11 mouse cellular contexts compared by ENCODE assay signal in the genomic region with DNA sequence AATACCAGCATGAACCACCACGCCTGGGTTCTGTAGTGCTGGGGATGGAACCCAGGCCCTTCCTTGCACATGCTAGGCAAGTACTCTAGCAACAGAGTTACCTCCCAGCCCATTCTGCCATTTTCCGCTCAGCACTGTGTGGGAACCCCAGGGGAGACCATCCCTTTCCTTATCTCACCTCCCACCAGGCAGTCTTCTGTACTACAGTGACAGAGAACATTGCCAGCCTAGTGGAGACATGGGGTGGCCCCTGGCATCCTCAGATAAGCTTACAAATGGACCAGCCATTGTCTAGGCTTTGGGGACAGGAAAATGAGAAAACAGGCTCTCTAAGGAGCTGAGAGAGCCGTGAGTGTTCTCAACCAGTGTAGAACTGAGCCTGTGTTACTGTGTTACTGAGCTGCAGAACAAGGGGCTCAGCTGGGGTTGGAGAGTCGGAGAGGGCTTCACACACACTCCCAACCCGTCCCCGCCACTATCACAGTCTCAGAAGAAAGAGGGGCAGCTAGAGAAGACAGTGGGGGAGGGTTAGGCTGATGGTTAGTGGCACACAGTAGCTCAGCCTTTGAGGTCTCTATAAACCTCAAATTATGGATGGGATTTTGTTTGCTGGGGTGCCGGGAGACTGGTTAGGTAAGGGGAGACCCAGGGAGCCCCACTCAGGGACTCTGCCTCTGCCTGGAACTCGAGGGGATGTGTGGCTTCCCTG.
DNase-seq lines count a peak whose midpoint lies in the region; ATAC-seq and TF ChIP-seq lines count a peak whose summit lies in the region.
"Had no signal": no experiment of that assay in that cellular context is flagged by ENCODE, and none has a peak within 500 bp of the region (broad histone marks: within the 10 kb centered on the region; RNA-seq: fewer than 3 reads in every experiment).

No protein-coding gene starts in this region.

- peaks cover 35% of the 10 kb centered on the region for H3K4me1 ChIP-seq in hindbrain, embryonic 12.5 days
- H3K4me1 ChIP-seq in hindbrain, embryonic 11.5 days (replicated peaks; ENCODE audit: control insufficient read depth, insufficient read depth, low read length): peaks cover 7% of the 10 kb centered on the region
- H3K4me1 ChIP-seq in E14TG2a.4 (replicated peaks; ENCODE audit: low read depth, low read length): peaks cover 45% of the 10 kb centered on the region
- peaks cover 35% of the 10 kb centered on the region for H3K4me1 ChIP-seq in liver, embryonic 11.5 days (replicated peaks; ENCODE audit: control insufficient read depth, insufficient read depth, low read length)

- ATAC-seq in hindbrain, embryonic 12.5 days (ENCODE audit: low FRiP score): no peak
- no peak for ATAC-seq in hindbrain, embryonic 11.5 days (ENCODE audit: low FRiP score)
- peak; percentile 98 for ATAC-seq in liver, embryonic 11.5 days (replicated peaks; ENCODE audit: low FRiP score)

- H3K36me3 ChIP-seq in hindbrain, embryonic 12.5 days: no peaks in the 10 kb centered on the region
- no peaks in the 10 kb centered on the region for H3K36me3 ChIP-seq in hindbrain, embryonic 11.5 days (ENCODE audit: control insufficient read depth, insufficient read depth, low read length)
- H3K36me3 ChIP-seq in E14TG2a.4 (ENCODE audit: insufficient read depth, low read length): no peaks in the 10 kb centered on the region
- H3K36me3 ChIP-seq in liver, embryonic 11.5 days (ENCODE audit: control insufficient read depth, insufficient read depth, low read length): no peaks in the 10 kb centered on the region
- H3K36me3 ChIP-seq: embryonic facial prominence, embryonic 10.5 days; hindbrain, embryonic 15.5 days; neural tube, embryonic 12.5 days had no signal

- H3K4me3 ChIP-seq in hindbrain, embryonic 12.5 days: no peak overlapping the region
- no peak overlapping the region for H3K4me3 ChIP-seq in hindbrain, embryonic 11.5 days (ENCODE audit: low read depth, low read length)
- peak overlapping the region; percentile 13; the same call in 1 of the 2 replicates for H3K4me3 ChIP-seq in E14TG2a.4 (replicated peaks; ENCODE audit: low read length)
- H3K4me3 ChIP-seq in liver, embryonic 11.5 days (ENCODE audit: low read depth, low read length): 0 out of 2 replicates have a peak overlapping the region, but pooled peaks have one; percentile 10
- H3K4me3 ChIP-seq: embryonic facial prominence, embryonic 10.5 days; hindbrain, embryonic 15.5 days; neural tube, embryonic 12.5 days had no signal

- no peak overlapping the region for H3K4me2 ChIP-seq in hindbrain, embryonic 12.5 days (replicated peaks)
- H3K4me2 ChIP-seq in hindbrain, embryonic 11.5 days (replicated peaks; ENCODE audit: low read depth, low read length): no peak overlapping the region
- peak overlapping the region; percentile 59 for H3K4me2 ChIP-seq in liver, embryonic 11.5 days
- H3K4me2 ChIP-seq: hindbrain, embryonic 15.5 days; neural tube, embryonic 12.5 days had no signal

- peak overlapping the region; percentile 9; the same call in 1 of the 2 replicates for H3K27ac ChIP-seq in hindbrain, embryonic 12.5 days
- H3K27ac ChIP-seq in hindbrain, embryonic 11.5 days (ENCODE audit: low read depth, low read length): no peak overlapping the region
- H3K27ac ChIP-seq in liver, embryonic 11.5 days (ENCODE audit: low read depth, low read length): peak overlapping the region; percentile 95
- H3K27ac ChIP-seq: embryonic facial prominence, embryonic 10.5 days; hindbrain, embryonic 15.5 days; kidney, postnatal 0 days; neural tube, embryonic 12.5 days had no signal

- TF ChIP-seq CTCF in E14TG2a.4 (conservative IDR thresholded peaks at IDR 0.05; ENCODE audit: low read length): no peak

- WGBS in hindbrain, embryonic 12.5 days: 63% methylated on average over 8 of the region's 8 CpGs
- 66% methylated on average over 8 of the region's 8 CpGs for WGBS in hindbrain, embryonic 11.5 days
- 45% methylated on average over 8 of the region's 8 CpGs for WGBS in liver, embryonic 11.5 days

- H3K9me3 ChIP-seq in hindbrain, embryonic 12.5 days (replicated peaks): no peaks in the 10 kb centered on the region
- H3K9me3 ChIP-seq in hindbrain, embryonic 11.5 days (ENCODE audit: control insufficient read depth, low read length): no peaks in the 10 kb centered on the region
- H3K9me3 ChIP-seq in E14TG2a.4 (ENCODE audit: low read length): no peaks in the 10 kb centered on the region
- H3K9me3 ChIP-seq in liver, embryonic 11.5 days (ENCODE audit: control insufficient read depth, low read length): no peaks in the 10 kb centered on the region
- H3K9me3 ChIP-seq: embryonic facial prominence, embryonic 10.5 days; hindbrain, embryonic 15.5 days; neural tube, embryonic 12.5 days had no signal

- no peak for DNase-seq in hindbrain, embryonic 11.5 days (ENCODE audit: low spot score)
- DNase-seq in MEL-GATA-1-ER (ENCODE audit: extremely low read depth, low read depth): peak; percentile 63
- DNase-seq in liver, embryonic 11.5 days (ENCODE audit: low spot score): no peak
- DNase-seq in layer of hippocampus, postnatal 14 days (ENCODE audit: low spot score in 2 of 2): no peak
- no peak for DNase-seq in thymus, postnatal 14 days

- H3K27me3 ChIP-seq in hindbrain, embryonic 12.5 days: no peaks in the 10 kb centered on the region; the same call in 1 of the 2 replicates
- H3K27me3 ChIP-seq in hindbrain, embryonic 11.5 days (ENCODE audit: control insufficient read depth, insufficient read depth, low read length): no peaks in the 10 kb centered on the region
- peaks cover 32% of the 10 kb centered on the region for H3K27me3 ChIP-seq in E14TG2a.4 (ENCODE audit: insufficient read depth, low read length)
- 0 out of 2 replicates have a peak, but pooled peaks cover 4% of the 10 kb centered on the region for H3K27me3 ChIP-seq in liver, embryonic 11.5 days (replicated peaks; ENCODE audit: control insufficient read depth, insufficient read depth, low read length)
- H3K27me3 ChIP-seq: hindbrain, embryonic 15.5 days; neural tube, embryonic 12.5 days had no signal

- no peak overlapping the region for H3K9ac ChIP-seq in hindbrain, embryonic 12.5 days
- H3K9ac ChIP-seq in hindbrain, embryonic 11.5 days (ENCODE audit: low read depth, low read length): no peak overlapping the region
- peak overlapping the region; percentile 56 for H3K9ac ChIP-seq in liver, embryonic 11.5 days (ENCODE audit: low read depth, low read length)
- H3K9ac ChIP-seq: hindbrain, embryonic 15.5 days; neural tube, embryonic 12.5 days had no signal

Comparison
In these comparisons a context has a peak if more than half of its experiments do, and no peak if none do; other contexts are left out.
1. H3K4me3 ChIP-seq: peak in E14TG2a.4 (single experiment) and liver, embryonic 11.5 days (single experiment); none in hindbrain, embryonic 12.5 days (single experiment) and hindbrain, embryonic 11.5 days (single experiment).